Mouse (Mus musculus) layer of hippocampus, postnatal 36 days (tissue): ENCODE measurements around the gene a. TPM values are rescaled to one million over a fixed set of nuclear protein-coding genes. Genes with fewer than 3 reads are reported as not detected.
"Not testable (repeated sequence)": the region's sequence is repeated elsewhere in the genome, so short reads cannot be mapped to it uniquely, and the experiment has no call there.

ENCODE experiments used
- DNase-seq, 2 experiments: peaks; one replicate each; pipeline ENCODE4 v3.0.0; 2022
- total RNA-seq, 2 experiments: library from RNA; stranded (reverse); gene quantifications; 2 replicates each; pipeline ENCODE4 v1.2.3; 2021

Gene a
- total RNA-seq, 2 experiments from 2014 or later, result not detected

- DNase-seq, result peak; percentile 11 to 18
Observed at GRCm38 (mm10) chr2:154863672-154864071, 72.5 kb downstream of the a start.

- no peak for DNase-seq
Observed at GRCm38 (mm10) chr2:154865696-154866095, 74.5 kb downstream of the a start.

GRCm38 (mm10) chr2:154868106-154868505 lies 76.9 kb downstream of the a start:
- no peak for DNase-seq

GRCm38 (mm10) chr2:154869954-154870641 lies 78.9 kb downstream of the a start:
- no peak for DNase-seq

- peak in 1 of 2 experiments; percentile 13 for DNase-seq
Observed at GRCm38 (mm10) chr2:154876621-154877020, 85.4 kb downstream of the a start.

GRCm38 (mm10) chr2:154891585-154891984 lies 100.4 kb downstream of the a start:
- no peak for DNase-seq

GRCm38 (mm10) chr2:154892201-154893044 lies 101.2 kb downstream of the a start, which contains the start of gene Eif2s2:
Gene Eif2s2, minus strand, starts transcription at chr2:154892935.
- DNase-seq, result peak; percentile 94 to 96

GRCm38 (mm10) chr2:154893045-154893385 lies 101.8 kb downstream of the a start:
- DNase-seq, result no peak

- DNase-seq, result no peak
Observed at GRCm38 (mm10) chr2:154893548-154893947, 102.3 kb downstream of the a start.

- not testable (repeated sequence) for DNase-seq
Observed at GRCm38 (mm10) chr2:154899004-154899403, 107.8 kb downstream of the a start.

- not testable (repeated sequence) for DNase-seq
Observed at GRCm38 (mm10) chr2:154899412-154899811, 108.2 kb downstream of the a start.

GRCm38 (mm10) chr2:154902111-154902510 lies 110.9 kb downstream of the a start:
- no peak for DNase-seq

GRCm38 (mm10) chr2:154905796-154906195 lies 114.6 kb downstream of the a start:
- no peak for DNase-seq

- not testable (repeated sequence) for DNase-seq
Observed at GRCm38 (mm10) chr2:154908223-154908622, 117.0 kb downstream of the a start.

GRCm38 (mm10) chr2:154909789-154910188 lies 118.6 kb downstream of the a start:
- DNase-seq, result no peak

GRCm38 (mm10) chr2:154915922-154916541 lies 124.8 kb downstream of the a start:
- no peak for DNase-seq

GRCm38 (mm10) chr2:154916547-154916946 lies 125.3 kb downstream of the a start:
- DNase-seq, result no peak

- no peak for DNase-seq
Observed at GRCm38 (mm10) chr2:154917866-154918641, 126.9 kb downstream of the a start.

- no peak for DNase-seq
Observed at GRCm38 (mm10) chr2:154920896-154921295, 129.7 kb downstream of the a start.

- DNase-seq, result not testable (repeated sequence)
Observed at GRCm38 (mm10) chr2:154922134-154922533, 130.9 kb downstream of the a start.

GRCm38 (mm10) chr2:154925411-154926031 lies 134.3 kb downstream of the a start:
- DNase-seq, result no peak

GRCm38 (mm10) chr2:154926843-154927242 lies 135.6 kb downstream of the a start:
- DNase-seq, result no peak
